Mouse (Mus musculus) embryonic facial prominence, embryonic 10.5 days (tissue): Measurements from ENCODE around the gene Dtd2. TPM values are rescaled to one million over a fixed set of nuclear protein-coding genes. Genes with fewer than 3 reads are reported as not detected.

Experiments used
- DNase-seq: peaks from one replicate; pipeline ENCODE4 v3.0.0-alpha.2; 2017; ENCODE audit warnings: low spot score
- H3K27ac ChIP-seq: fragments of 300-500 bp; sonication (generic); replicated peaks from 2 replicates; pipeline ENCODE4 v1.5.1; 2016; ENCODE audit warnings: mild to moderate bottlenecking
- H3K27me3 ChIP-seq: fragments of 300-500 bp; sonication (generic); replicated peaks from 2 replicates; pipeline ENCODE4 v1.6.1; 2016; ENCODE audit warnings: low read depth, mild to moderate bottlenecking; ENCODE audit not compliant: poor library complexity, severe bottlenecking
- H3K36me3 ChIP-seq: fragments of 300-500 bp; sonication (generic); replicated peaks from 2 replicates; pipeline ENCODE4 v1.6.1; 2016; ENCODE audit warnings: mild to moderate bottlenecking, moderate library complexity
- H3K4me1 ChIP-seq: fragments of 300-500 bp; sonication (generic); 2 replicates; pipeline ENCODE4 v1.6.1; 2016
- H3K4me3 ChIP-seq: fragments of 300-500 bp; sonication (generic); 2 replicates; pipeline ENCODE4 v1.5.1; 2016; ENCODE audit warnings: mild to moderate bottlenecking, moderate library complexity
- H3K9me3 ChIP-seq: fragments of 300-500 bp; sonication (generic); 2 replicates; pipeline ENCODE4 v1.6.1; 2016; ENCODE audit warnings: mild to moderate bottlenecking
- WGBS: fragments of 180-500 bp; shearing (Covaris S2); methylation state at CpG from one replicate; pipeline ENCODE4 v1.1.7; 2016; 5-methylcytosine and 5-hydroxymethylcytosine counted together
- polyA plus RNA-seq: library from polyadenylated mRNA; unstranded; fragments of >200 nt; fragmentation: Nextera tagmentation; extraction: Ambion mirVana; gene quantifications from 2 replicates; pipeline ENCODE4 v1.2.1, GENCODE M21; 2016

Gene Dtd2
- polyA plus RNA-seq, 1 experiment from 2014 or later: 24.3 TPM

DNA sequence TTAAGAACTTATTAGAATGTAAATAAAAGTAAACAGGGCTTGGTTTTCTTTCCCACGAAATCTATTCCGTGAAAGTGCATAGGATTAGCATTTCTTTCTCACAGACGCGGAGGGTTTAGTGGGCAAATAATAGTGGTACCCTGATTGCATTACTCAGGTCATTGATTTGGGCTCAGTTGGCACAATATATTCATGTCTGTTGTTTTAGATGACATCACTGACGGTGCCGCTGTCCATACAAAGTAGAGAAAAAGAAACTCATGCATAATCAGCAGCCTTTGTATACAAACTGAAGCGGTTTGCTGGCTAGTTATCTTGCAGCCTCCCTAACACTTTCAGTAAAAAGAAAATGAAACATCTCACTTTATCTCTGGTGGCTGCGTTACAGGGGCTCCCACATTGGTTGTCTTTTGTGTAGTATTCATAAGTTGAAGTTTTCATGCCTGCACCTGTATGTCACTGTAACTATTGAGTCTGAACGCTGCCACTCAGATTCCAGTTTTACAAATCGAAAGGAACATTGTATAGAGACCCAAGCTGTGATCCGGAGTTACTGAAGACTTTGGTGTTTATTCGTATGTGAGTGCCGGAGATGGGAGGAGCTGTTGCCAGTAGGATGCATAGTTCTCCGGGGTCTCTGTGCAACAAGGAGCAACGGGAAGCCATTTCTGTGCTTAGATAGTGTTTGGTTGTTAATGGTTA, 3.8 kb upstream of the Dtd2 start:
- WGBS: 68% methylated on average over 15 of the region's 15 CpGs
- Histone ChIP-seq H3K4me1 (peaks cover 24% of the 10 kb centered on the region), H3K9me3 (no peaks in the 10 kb centered on the region), H3K27me3 (no peaks in the 10 kb centered on the region), H3K4me3 (no peak overlapping the region), H3K27ac (no peak overlapping the region), H3K36me3 (no peaks in the 10 kb centered on the region)
- DNase-seq: no peak

DNA sequence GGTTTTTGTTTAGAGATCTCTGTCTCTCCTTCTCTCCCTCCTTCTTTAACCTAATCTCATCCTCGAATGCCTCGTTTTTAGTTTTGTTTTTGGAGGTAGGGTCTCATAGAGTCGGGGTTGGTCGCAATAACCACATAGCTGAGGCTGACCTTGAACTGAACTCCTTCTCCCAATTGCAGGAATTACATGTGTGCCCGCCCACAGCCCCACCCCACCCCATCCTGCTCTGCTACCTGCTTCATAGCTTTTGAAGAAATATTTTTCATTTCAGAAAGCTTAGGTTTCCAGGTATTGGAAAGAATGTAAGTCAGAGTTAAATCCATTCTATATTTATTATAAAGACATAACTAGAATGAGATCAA, 313 bp upstream of the Dtd2 start:
- no peaks in the 10 kb centered on the region for H3K9me3 ChIP-seq
- H3K36me3 ChIP-seq: peaks cover 9% of the 10 kb centered on the region; the same call in 1 of the 2 replicates
- no peaks in the 10 kb centered on the region for H3K27me3 ChIP-seq
- peak overlapping the region; percentile 90 for H3K27ac ChIP-seq
- WGBS: 42% methylated on average over 5 of the region's 5 CpGs
- H3K4me1 ChIP-seq: peaks cover 13% of the 10 kb centered on the region; the same call in 1 of the 2 replicates
- DNase-seq: no peak
- peak overlapping the region; percentile 83 for H3K4me3 ChIP-seq

DNA sequence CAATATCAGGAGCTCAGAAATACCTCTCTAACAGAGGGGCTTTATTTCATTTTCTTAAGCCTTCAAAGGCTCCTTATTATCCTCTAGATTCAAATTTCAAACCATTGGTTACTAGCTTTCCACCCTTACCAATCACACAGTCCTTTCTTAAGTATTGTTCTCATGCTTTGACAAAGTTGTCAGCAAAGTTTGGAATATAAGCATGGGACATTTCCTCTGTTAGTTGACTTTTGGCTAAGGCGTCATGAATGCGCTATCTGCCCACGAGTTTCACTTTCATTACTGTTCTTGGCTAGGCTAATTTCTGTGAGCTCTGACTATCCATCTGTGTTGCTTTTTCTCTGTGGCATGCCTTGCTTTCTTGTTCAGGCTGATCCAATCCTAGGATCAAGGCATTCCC, 3.6 kb downstream of the Dtd2 start:
- Histone ChIP-seq H3K9me3 (no peaks in the 10 kb centered on the region), H3K36me3 (peaks cover 29% of the 10 kb centered on the region), H3K27me3 (no peaks in the 10 kb centered on the region), H3K27ac (no peak overlapping the region), H3K4me3 (no peak overlapping the region), H3K4me1 (peaks cover 13% of the 10 kb centered on the region; the same call in 1 of the 2 replicates)
- DNase-seq: no peak
- 95% methylated on average over 3 of the region's 3 CpGs for WGBS

DNA sequence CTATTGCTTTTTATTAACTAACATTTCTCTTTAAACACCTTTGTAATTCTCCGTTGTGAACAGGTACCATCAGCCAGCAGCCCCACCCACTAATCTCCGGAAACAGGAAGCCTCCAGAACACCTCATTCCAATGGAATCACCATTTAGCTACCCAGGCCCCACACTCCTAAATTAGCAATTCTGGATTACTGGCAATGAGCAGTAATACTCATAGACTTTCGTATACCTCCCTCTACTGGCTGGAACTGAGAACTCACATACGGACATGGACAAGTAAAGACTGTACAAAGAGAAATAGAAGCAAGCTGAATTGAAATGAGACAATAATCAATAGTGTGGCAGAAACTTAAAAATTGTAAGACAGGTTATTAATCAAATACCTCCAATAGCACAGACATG, 4.8 kb downstream of the Dtd2 start:
- H3K4me3 ChIP-seq: no peak overlapping the region
- no peak overlapping the region for H3K27ac ChIP-seq
- peaks cover 40% of the 10 kb centered on the region for H3K36me3 ChIP-seq
- 36% methylated on average over 4 of the region's 4 CpGs for WGBS
- no peaks in the 10 kb centered on the region for H3K27me3 ChIP-seq
- no peaks in the 10 kb centered on the region for H3K9me3 ChIP-seq
- H3K4me1 ChIP-seq: peaks cover 12% of the 10 kb centered on the region; the same call in 1 of the 2 replicates
- peak; percentile 20 for DNase-seq

DNA sequence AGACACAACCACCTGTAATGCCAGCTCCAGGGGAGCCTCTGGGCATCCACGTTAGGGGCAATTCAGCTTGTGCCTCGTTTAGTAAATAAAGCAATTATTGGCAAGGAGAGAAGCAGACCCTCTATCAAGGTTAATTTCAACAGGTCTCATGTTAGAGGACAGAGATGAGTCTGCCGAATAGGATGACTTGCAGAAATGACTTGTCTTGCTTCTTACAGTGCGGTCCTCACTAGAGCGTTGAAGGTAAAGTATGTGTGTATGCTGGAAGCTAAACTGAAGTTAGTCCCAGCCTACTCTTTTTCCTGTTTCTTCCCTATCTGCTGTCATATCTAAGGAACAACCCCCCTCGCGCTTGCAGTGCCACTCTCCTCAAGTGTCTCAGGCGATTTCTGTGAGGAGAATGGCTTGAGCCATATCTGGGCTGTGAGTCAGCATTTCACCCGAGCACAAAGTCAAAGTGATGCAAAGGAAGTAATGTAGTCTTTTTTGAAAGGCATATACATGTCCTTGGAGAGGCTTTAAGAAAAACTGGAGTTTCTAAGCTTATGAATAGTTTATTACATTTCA, 7.9 kb downstream of the Dtd2 start:
- H3K27ac ChIP-seq: no peak overlapping the region
- H3K4me1 ChIP-seq: no peaks in the 10 kb centered on the region
- no peaks in the 10 kb centered on the region for H3K9me3 ChIP-seq
- peaks cover 56% of the 10 kb centered on the region for H3K36me3 ChIP-seq
- whole genome bisulfite sequencing: 90% methylated on average over 9 of the region's 9 CpGs
- no peak overlapping the region for H3K4me3 ChIP-seq
- no peak for DNase-seq
- no peaks in the 10 kb centered on the region for H3K27me3 ChIP-seq

DNA sequence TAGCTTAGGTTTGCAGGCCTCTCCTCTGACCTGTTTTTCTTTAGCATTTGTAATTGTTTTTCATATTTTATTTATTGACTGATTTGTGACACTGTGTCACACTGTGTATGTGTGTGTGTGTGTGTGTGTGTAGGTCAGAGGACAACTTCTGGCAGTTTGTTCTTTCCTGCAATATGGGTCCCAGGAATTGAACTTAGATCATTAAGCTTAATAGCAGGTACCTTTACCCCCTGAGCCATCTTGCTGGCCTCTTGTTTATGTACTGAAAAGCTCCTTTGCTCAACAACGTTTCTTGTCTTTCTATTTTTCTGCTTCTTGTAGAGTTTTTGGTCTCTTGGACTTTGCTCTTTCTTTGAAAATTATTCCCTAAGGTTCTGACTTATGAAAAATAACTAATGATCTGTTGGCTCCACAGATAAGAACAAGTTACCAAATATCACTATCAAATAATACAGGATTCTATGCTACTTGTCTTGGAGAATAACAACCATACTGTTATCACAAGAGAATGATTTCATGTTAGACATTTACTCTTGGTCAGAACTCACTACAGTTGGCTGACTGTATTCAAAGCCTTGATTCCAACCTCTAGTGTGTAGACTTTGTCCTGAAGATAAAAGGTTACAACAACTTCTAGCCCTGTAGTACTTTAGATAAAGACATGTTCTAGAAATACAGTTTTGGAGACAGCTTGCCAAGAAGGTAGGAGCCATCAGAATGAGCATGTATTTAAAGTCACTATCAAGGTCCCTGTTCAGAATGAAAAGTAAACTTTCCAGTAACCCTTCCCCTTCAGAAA, 10.4 kb downstream of the Dtd2 start:
- WGBS: 85% methylated on average over 1 of the region's 1 CpGs
- H3K27me3 ChIP-seq: no peaks in the 10 kb centered on the region

DNA sequence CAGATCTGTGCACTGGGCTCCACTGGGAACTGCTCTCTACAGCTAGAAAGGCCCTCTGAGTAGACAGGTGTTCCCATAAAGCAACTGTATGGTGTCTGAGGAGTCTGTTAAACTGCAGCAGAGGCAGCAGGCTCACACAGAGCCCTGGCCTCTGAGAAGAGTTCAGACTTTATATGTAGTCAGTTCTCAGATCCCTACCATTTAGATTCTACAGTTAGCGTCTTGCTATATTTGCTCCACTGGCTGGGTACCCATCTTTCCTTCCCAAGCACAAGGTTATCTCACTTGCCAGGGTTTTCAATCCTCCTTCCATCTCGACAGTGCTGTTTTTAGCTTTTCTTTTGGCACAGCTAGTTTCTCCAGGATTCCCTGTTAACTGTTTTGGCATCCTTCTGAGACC, 15.7 kb downstream of the Dtd2 start:
- Histone ChIP-seq H3K4me1 (0 out of 2 replicates have a peak, but pooled peaks cover 3% of the 10 kb centered on the region), H3K36me3 (peaks cover 20% of the 10 kb centered on the region), H3K27ac (no peak overlapping the region), H3K27me3 (no peaks in the 10 kb centered on the region), H3K9me3 (no peaks in the 10 kb centered on the region), H3K4me3 (no peak overlapping the region)
- no peak for DNase-seq
- 92% methylated on average over 2 of the region's 2 CpGs for WGBS

More for the DNA sequence above, 10.4 kb downstream of the Dtd2 start:
- DNase-seq: no peak
- Histone ChIP-seq H3K9me3 (no peaks in the 10 kb centered on the region), H3K36me3 (peaks cover 56% of the 10 kb centered on the region), H3K4me3 (no peak overlapping the region), H3K27ac (no peak overlapping the region), H3K4me1 (no peaks in the 10 kb centered on the region)

DNA sequence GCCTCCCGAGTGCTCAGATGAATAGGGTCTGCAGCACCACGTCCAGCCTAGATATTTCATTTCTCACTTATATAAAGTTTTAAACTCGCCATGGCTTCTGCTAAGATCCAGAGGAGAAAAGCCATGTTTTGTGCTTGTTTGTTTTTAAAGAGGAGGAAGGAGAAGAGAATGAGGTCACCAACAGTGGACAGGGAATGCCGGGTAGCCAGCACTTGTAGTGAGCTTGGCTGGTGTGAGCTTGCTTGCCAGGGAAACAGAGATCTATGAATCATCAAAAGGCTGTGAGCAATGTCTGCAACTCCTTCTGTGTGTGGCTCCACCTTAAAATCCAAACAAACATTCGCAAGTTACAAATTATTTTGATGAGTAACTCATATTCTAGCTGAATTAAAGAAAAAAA, 17.8 kb downstream of the Dtd2 start:
- Histone ChIP-seq H3K4me3 (no peak overlapping the region), H3K9me3 (no peaks in the 10 kb centered on the region), H3K27me3 (no peaks in the 10 kb centered on the region), H3K4me1 (0 out of 2 replicates have a peak, but pooled peaks cover 3% of the 10 kb centered on the region), H3K36me3 (no peaks in the 10 kb centered on the region), H3K27ac (no peak overlapping the region)
- no peak for DNase-seq
- 87% methylated on average over 5 of the region's 5 CpGs for WGBS

DNA sequence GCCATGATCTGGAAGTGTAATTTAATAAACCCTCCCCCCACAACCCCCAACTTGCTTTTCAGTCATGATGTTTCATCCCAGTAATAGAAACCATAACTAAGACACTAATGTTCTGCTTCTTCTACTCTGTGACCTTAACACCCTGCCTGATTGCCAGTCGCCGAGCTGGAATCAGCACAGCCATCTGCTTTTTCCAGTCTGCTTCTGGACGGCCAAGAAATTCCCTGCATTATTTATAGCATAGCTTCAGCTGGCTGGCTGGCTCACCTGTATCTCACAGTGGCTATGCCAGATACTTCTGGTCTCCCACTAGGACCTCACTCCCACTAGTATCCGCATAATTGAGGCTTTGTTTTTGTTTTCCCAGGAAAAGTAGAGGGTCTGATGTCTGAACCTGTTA, 20.5 kb downstream of the Dtd2 start:
- Histone ChIP-seq H3K4me1 (0 out of 2 replicates have a peak, but pooled peaks cover 3% of the 10 kb centered on the region), H3K27ac (no peak overlapping the region), H3K9me3 (no peaks in the 10 kb centered on the region), H3K27me3 (no peaks in the 10 kb centered on the region), H3K36me3 (no peaks in the 10 kb centered on the region), H3K4me3 (no peak overlapping the region)
- 74% methylated on average over 4 of the region's 4 CpGs for WGBS
- no peak for DNase-seq

DNA sequence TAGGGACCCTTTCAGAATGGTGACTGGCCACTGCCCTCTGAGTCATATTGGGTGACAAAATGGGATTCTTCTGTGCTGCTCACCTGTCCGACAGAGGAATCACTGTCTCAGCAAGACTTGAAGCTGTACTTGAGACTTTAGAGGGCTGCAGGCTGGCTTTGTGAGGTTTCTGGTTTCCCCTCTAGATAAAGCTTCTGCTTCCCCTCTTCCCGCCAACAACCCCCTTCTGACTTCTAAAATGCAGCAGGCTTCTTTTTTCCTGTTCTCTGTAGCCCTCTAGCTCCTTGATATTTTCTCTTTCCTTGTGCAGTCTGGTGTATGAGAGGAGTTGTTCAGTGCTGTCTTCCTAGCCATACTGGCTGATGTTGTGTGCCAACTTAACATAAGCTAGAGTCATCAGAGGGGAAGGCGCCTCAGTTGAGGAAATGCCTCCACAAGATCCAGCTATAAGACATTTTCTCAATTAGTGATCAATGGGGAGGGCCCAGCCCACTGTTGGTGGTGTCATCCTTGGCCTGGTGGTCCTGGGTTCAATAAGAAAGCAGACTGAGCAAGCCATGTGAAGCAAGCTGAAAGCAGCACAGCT, 21.0 kb downstream of the Dtd2 start:
- Histone ChIP-seq H3K27ac (no peak overlapping the region), H3K4me3 (no peak overlapping the region), H3K27me3 (no peaks in the 10 kb centered on the region), H3K4me1 (0 out of 2 replicates have a peak, but pooled peaks cover 3% of the 10 kb centered on the region), H3K36me3 (no peaks in the 10 kb centered on the region), H3K9me3 (no peaks in the 10 kb centered on the region)
- 87% methylated on average over 3 of the region's 3 CpGs for WGBS
- no peak for DNase-seq

DNA sequence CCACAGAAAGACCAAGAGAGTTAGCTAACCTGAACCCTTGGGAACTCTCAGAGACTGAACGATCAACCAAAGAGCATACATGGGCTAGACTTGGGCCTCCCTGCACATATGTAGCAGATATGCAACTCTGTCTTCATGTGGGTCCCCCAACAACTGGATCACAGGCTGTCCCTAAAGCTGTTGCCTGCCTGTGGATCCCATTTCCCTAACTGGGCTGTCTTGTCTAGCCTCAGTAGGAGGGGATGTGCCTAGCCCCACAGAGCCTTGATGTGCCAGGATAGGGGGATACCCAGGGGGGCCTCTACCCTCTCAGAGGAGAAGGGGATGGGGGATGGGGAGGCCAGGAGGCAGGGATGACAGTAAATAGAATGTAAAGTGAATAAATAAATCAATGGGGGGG, 22.7 kb downstream of the Dtd2 start:
- no peaks in the 10 kb centered on the region for H3K9me3 ChIP-seq
- no peak overlapping the region for H3K4me3 ChIP-seq
- H3K27ac ChIP-seq: no peak overlapping the region
- H3K36me3 ChIP-seq: no peaks in the 10 kb centered on the region
- WGBS: 88% methylated on average over 1 of the region's 1 CpGs
- no peak for DNase-seq
- no peaks in the 10 kb centered on the region for H3K27me3 ChIP-seq
- H3K4me1 ChIP-seq: 0 out of 2 replicates have a peak, but pooled peaks cover 3% of the 10 kb centered on the region

DNA sequence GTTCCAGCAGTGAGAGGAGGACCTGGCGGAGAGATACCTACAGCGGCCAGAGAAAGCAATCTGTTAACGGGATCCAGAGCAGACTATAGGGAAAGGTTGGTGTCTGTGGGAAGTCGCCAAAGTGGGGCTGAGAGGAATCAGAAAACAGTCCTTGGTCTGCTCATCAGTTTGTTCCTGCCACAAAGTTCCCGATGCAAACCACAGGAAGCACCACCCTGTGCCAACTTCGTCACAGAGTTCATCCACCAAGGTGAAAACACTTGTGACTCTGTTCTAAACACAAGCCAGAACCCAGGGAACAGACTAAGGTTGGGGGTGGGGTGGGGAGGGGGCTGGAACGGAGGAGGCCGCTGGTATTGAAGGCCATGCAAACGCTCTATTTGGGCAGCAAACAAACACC, 29.8 kb downstream of the Dtd2 start:
- H3K27me3 ChIP-seq: no peaks in the 10 kb centered on the region
- no peak overlapping the region for H3K4me3 ChIP-seq
- H3K9me3 ChIP-seq: no peaks in the 10 kb centered on the region; the same call in 1 of the 2 replicates
- no peak for DNase-seq
- no peaks in the 10 kb centered on the region for H3K4me1 ChIP-seq
- H3K36me3 ChIP-seq: no peaks in the 10 kb centered on the region
- 75% methylated on average over 9 of the region's 9 CpGs for WGBS
- no peak overlapping the region for H3K27ac ChIP-seq
